Mouse (Mus musculus) megakaryocyte, embryonic 14.5 days (primary cell): ENCODE measurements around the gene 1600014C23Rik.

ENCODE experiments used
- FLI1 ChIP-seq: IDR thresholded peaks from 2 replicates; pipeline ENCODE4 v1.6.1; 2012; ENCODE audit warnings: low read length, inconsistent platforms, mixed read lengths
- GATA1 ChIP-seq: IDR thresholded peaks from 3 replicates; pipeline ENCODE4 v1.6.1; 2012; ENCODE audit warnings: mixed read lengths, low read length, inconsistent platforms, borderline replicate concordance

- no peak for TF ChIP-seq GATA1
- TF ChIP-seq FLI1, result no peak
These were observed 458 bp downstream of the 1600014C23Rik start for GRCm38 (mm10) chr17:45733038-45733734.
